Mouse (Mus musculus) midbrain, embryonic 10.5 days (tissue): ENCODE measurements at regions not wholly inside any gene's neighbourhood (a gene's known extent, or its start where the extent isn't known, plus 50 kb on each side); places are given as distances from the start of the nearest gene placed in this dataset.
A peak's percentile ranks its signal among the peaks of the same experiment; 100 is the strongest.

Source experiments
- DNase-seq: peaks from one replicate; pipeline ENCODE4 v3.0.0-alpha.2; 2017; ENCODE audit warnings: low spot score
- H3K27ac ChIP-seq: fragments of 300-500 bp; sonication (generic); replicated peaks from 2 replicates; pipeline ENCODE4 v1.5.1; 2016; ENCODE audit warnings: mild to moderate bottlenecking
- H3K27me3 ChIP-seq: fragments of 300-500 bp; sonication (generic); 2 replicates; pipeline ENCODE4 v1.6.1; 2016; ENCODE audit warnings: low read depth, mild to moderate bottlenecking; ENCODE audit not compliant: poor library complexity, severe bottlenecking
- H3K36me3 ChIP-seq: fragments of 300-500 bp; sonication (generic); 2 replicates; pipeline ENCODE4 v1.6.1; 2016; ENCODE audit warnings: mild to moderate bottlenecking, moderate library complexity
- H3K4me1 ChIP-seq: fragments of 300-500 bp; sonication (generic); 2 replicates; pipeline ENCODE4 v1.6.1; 2016
- H3K4me3 ChIP-seq: fragments of 300-500 bp; sonication (generic); 2 replicates; pipeline ENCODE4 v1.5.1; 2016; ENCODE audit warnings: mild to moderate bottlenecking, moderate library complexity
- H3K9me3 ChIP-seq: fragments of 300-500 bp; sonication (generic); replicated peaks from 2 replicates; pipeline ENCODE4 v1.6.1; 2016; ENCODE audit warnings: mild to moderate bottlenecking
- WGBS: fragments of 180-500 bp; shearing (Covaris S2); methylation state at CpG from one replicate; pipeline ENCODE4 v1.1.7; 2016; 5-methylcytosine and 5-hydroxymethylcytosine counted together

GRCm38 (mm10) chr4:150781304-150781703 lies 72.4 kb upstream of the Errfi1 start:
- 0 out of 2 replicates have a peak overlapping the region, but pooled peaks have one; percentile 33 for H3K27ac ChIP-seq
- no peaks in the 10 kb centered on the region for H3K9me3 ChIP-seq
- peaks cover 36% of the 10 kb centered on the region for H3K4me1 ChIP-seq
- no peak overlapping the region for H3K4me3 ChIP-seq
- H3K36me3 ChIP-seq = no peaks in the 10 kb centered on the region
- no peak for DNase-seq
- no peaks in the 10 kb centered on the region for H3K27me3 ChIP-seq
- WGBS = 55% methylated on average over 3 of the region's 3 CpGs

GRCm38 (mm10) chr4:150779340-150779739 lies 74.4 kb upstream of the Errfi1 start:
- 78% methylated on average over 5 of the region's 5 CpGs for WGBS
- DNase-seq = no peak
- H3K27ac ChIP-seq = no peak overlapping the region
- H3K36me3 ChIP-seq = no peaks in the 10 kb centered on the region
- H3K9me3 ChIP-seq = peaks cover 2% of the 10 kb centered on the region
- H3K4me3 ChIP-seq = no peak overlapping the region
- H3K27me3 ChIP-seq = no peaks in the 10 kb centered on the region
- H3K4me1 ChIP-seq = peaks cover 31% of the 10 kb centered on the region

- Histone ChIP-seq H3K9me3 (peaks cover 8% of the 10 kb centered on the region), H3K27me3 (no peaks in the 10 kb centered on the region), H3K4me1 (peaks cover 31% of the 10 kb centered on the region), H3K36me3 (no peaks in the 10 kb centered on the region), H3K27ac (peak overlapping the region; percentile 17; the same call in 1 of the 2 replicates), H3K4me3 (no peak overlapping the region)
- WGBS = 65% methylated on average over 8 of the region's 8 CpGs
- no peak for DNase-seq
Measured at GRCm38 (mm10) chr4:150778683-150779082, 75.0 kb upstream of the Errfi1 start.

GRCm38 (mm10) chr4:150775695-150776521 lies 77.8 kb upstream of the Errfi1 start:
- Histone ChIP-seq H3K36me3 (no peaks in the 10 kb centered on the region), H3K4me1 (peaks cover 23% of the 10 kb centered on the region)

GRCm38 (mm10) chr4:150775281-150775680 lies 78.4 kb upstream of the Errfi1 start:
- no peak overlapping the region for H3K27ac ChIP-seq
- no peak for DNase-seq
- H3K4me3 ChIP-seq = no peak overlapping the region
- H3K4me1 ChIP-seq = peaks cover 17% of the 10 kb centered on the region
- 93% methylated on average over 8 of the region's 8 CpGs for WGBS
- no peaks in the 10 kb centered on the region for H3K27me3 ChIP-seq
- no peaks in the 10 kb centered on the region for H3K36me3 ChIP-seq
- peaks cover 12% of the 10 kb centered on the region for H3K9me3 ChIP-seq

More at GRCm38 (mm10) chr4:150775695-150776521, 77.8 kb upstream of the Errfi1 start:
- Histone ChIP-seq H3K4me3 (no peak overlapping the region), H3K27ac (no peak overlapping the region), H3K9me3 (peaks cover 12% of the 10 kb centered on the region), H3K27me3 (no peaks in the 10 kb centered on the region)
- 89% methylated on average over 24 of the region's 24 CpGs for WGBS
- no peak for DNase-seq

GRCm38 (mm10) chr4:150774289-150774914 lies 79.3 kb upstream of the Errfi1 start:
- no peaks in the 10 kb centered on the region for H3K27me3 ChIP-seq
- 84% methylated on average over 7 of the region's 7 CpGs for WGBS
- H3K27ac ChIP-seq = no peak overlapping the region
- peaks cover 12% of the 10 kb centered on the region for H3K9me3 ChIP-seq
- H3K36me3 ChIP-seq = no peaks in the 10 kb centered on the region
- DNase-seq = no peak
- peaks cover 16% of the 10 kb centered on the region for H3K4me1 ChIP-seq
- H3K4me3 ChIP-seq = no peak overlapping the region

- H3K9me3 ChIP-seq = peaks cover 12% of the 10 kb centered on the region
- no peak overlapping the region for H3K4me3 ChIP-seq
- no peaks in the 10 kb centered on the region for H3K36me3 ChIP-seq
- WGBS = 79% methylated on average over 6 of the region's 6 CpGs
- no peaks in the 10 kb centered on the region for H3K27me3 ChIP-seq
- H3K4me1 ChIP-seq = no peaks in the 10 kb centered on the region
- DNase-seq = no peak
- no peak overlapping the region for H3K27ac ChIP-seq
Measured at GRCm38 (mm10) chr4:150771922-150772651, 81.6 kb upstream of the Errfi1 start.

- Histone ChIP-seq H3K4me1 (peaks cover 4% of the 10 kb centered on the region; the same call in 1 of the 2 replicates), H3K4me3 (no peak overlapping the region), H3K9me3 (peaks cover 12% of the 10 kb centered on the region), H3K36me3 (no peaks in the 10 kb centered on the region), H3K27ac (no peak overlapping the region), H3K27me3 (no peaks in the 10 kb centered on the region)
- DNase-seq = no peak
- WGBS = 60% methylated on average over 2 of the region's 2 CpGs
Measured at GRCm38 (mm10) chr4:150771469-150771868, 82.2 kb upstream of the Errfi1 start.

GRCm38 (mm10) chr4:150769043-150769442 lies 84.7 kb upstream of the Errfi1 start:
- WGBS = 85% methylated on average over 7 of the region's 7 CpGs
- Histone ChIP-seq H3K9me3 (0 out of 2 replicates have a peak, but pooled peaks cover 7% of the 10 kb centered on the region), H3K27ac (no peak overlapping the region)

GRCm38 (mm10) chr4:150758467-150759237 lies 95.1 kb upstream of the Errfi1 start:
- no peaks in the 10 kb centered on the region for H3K36me3 ChIP-seq

More at GRCm38 (mm10) chr4:150769043-150769442, 84.7 kb upstream of the Errfi1 start:
- Histone ChIP-seq H3K4me1 (peaks cover 14% of the 10 kb centered on the region), H3K4me3 (no peak overlapping the region), H3K27me3 (no peaks in the 10 kb centered on the region), H3K36me3 (no peaks in the 10 kb centered on the region)
- DNase-seq = no peak

GRCm38 (mm10) chr4:150757815-150758426 lies 95.8 kb upstream of the Errfi1 start:
- H3K4me3 ChIP-seq = peak overlapping the region; percentile 37
- 46% methylated on average over 10 of the region's 10 CpGs for WGBS

More at GRCm38 (mm10) chr4:150758467-150759237, 95.1 kb upstream of the Errfi1 start:
- H3K9me3 ChIP-seq = peaks cover 3% of the 10 kb centered on the region; the same call in 1 of the 2 replicates
- no peaks in the 10 kb centered on the region for H3K27me3 ChIP-seq
- peak overlapping the region; percentile 79 for H3K27ac ChIP-seq
- DNase-seq = peak; percentile 62
- H3K4me1 ChIP-seq = peaks cover 28% of the 10 kb centered on the region
- H3K4me3 ChIP-seq = peak overlapping the region; percentile 37
- 21% methylated on average over 15 of the region's 15 CpGs for WGBS

More at GRCm38 (mm10) chr4:150757815-150758426, 95.8 kb upstream of the Errfi1 start:
- peaks cover 28% of the 10 kb centered on the region for H3K4me1 ChIP-seq
- H3K9me3 ChIP-seq = peaks cover 3% of the 10 kb centered on the region; the same call in 1 of the 2 replicates
- DNase-seq = no peak
- no peaks in the 10 kb centered on the region for H3K27me3 ChIP-seq
- no peaks in the 10 kb centered on the region for H3K36me3 ChIP-seq
- H3K27ac ChIP-seq = peak overlapping the region; percentile 79
